Mouse (Mus musculus) midbrain, embryonic 13.5 days (tissue): ENCODE data around the gene Cbr2. TPM values are rescaled to one million over a fixed set of nuclear protein-coding genes. Genes with fewer than 3 reads are reported as not detected.

ENCODE experiments used
- ATAC-seq: fragments of 200-750 bp; cut with Nextera tagmentation; 2 replicates; pipeline ENCODE4 v1.8.0; 2017; ENCODE audit warnings: mild to moderate bottlenecking, moderate TSS enrichment, moderate library complexity
- H3K27ac ChIP-seq: fragments of 300-500 bp; sonication (generic); 2 replicates; pipeline ENCODE4 v1.5.1; 2015; ENCODE audit warnings: inconsistent platforms, mild to moderate bottlenecking, moderate library complexity
- H3K27me3 ChIP-seq: fragments of 300-500 bp; sonication (generic); 2 replicates; pipeline ENCODE4 v1.6.1; 2015; ENCODE audit warnings: mild to moderate bottlenecking, inconsistent platforms
- H3K36me3 ChIP-seq: fragments of 300-500 bp; sonication (generic); 2 replicates; pipeline ENCODE4 v1.6.1; 2015; ENCODE audit warnings: mild to moderate bottlenecking, inconsistent platforms
- H3K4me1 ChIP-seq: fragments of 300-500 bp; sonication (generic); replicated peaks from 2 replicates; pipeline ENCODE4 v1.6.1; 2015; ENCODE audit warnings: inconsistent platforms
- H3K4me2 ChIP-seq: fragments of 300-500 bp; sonication (generic); replicated peaks from 2 replicates; pipeline ENCODE4 v1.6.1; 2015; ENCODE audit warnings: moderate library complexity, mild to moderate bottlenecking, inconsistent platforms
- H3K4me3 ChIP-seq: fragments of 300-500 bp; sonication (generic); replicated peaks from 2 replicates; pipeline ENCODE4 v1.5.1; 2015; ENCODE audit warnings: mild to moderate bottlenecking, inconsistent platforms
- H3K9ac ChIP-seq: fragments of 300-500 bp; sonication (generic); replicated peaks from 2 replicates; pipeline ENCODE4 v1.6.1; 2015; ENCODE audit warnings: mild to moderate bottlenecking, inconsistent platforms
- H3K9me3 ChIP-seq: fragments of 300-500 bp; sonication (generic); 2 replicates; pipeline ENCODE4 v1.6.1; 2016; ENCODE audit warnings: mild to moderate bottlenecking, inconsistent platforms
- WGBS: fragments of 180-500 bp; shearing (Covaris S2); methylation state at CpG from one replicate; pipeline ENCODE4 v1.1.7; 2015; 5-methylcytosine and 5-hydroxymethylcytosine counted together
- polyA plus RNA-seq: library from polyadenylated mRNA; unstranded; fragments of >200 nt; fragmentation: Nextera tagmentation; extraction: Ambion mirVana; gene quantifications from 2 replicates; pipeline ENCODE4 v1.2.1, GENCODE M21; 2015

Gene Cbr2
- polyA plus RNA-seq, 1 experiment from 2014 or later = 0.38 TPM

- no peak for ATAC-seq
- no peak overlapping the region for H3K4me2 ChIP-seq
- 0 out of 2 replicates have a peak overlapping the region, but pooled peaks have one; percentile 10 for H3K9ac ChIP-seq
- no peaks in the 10 kb centered on the region for H3K9me3 ChIP-seq
- H3K4me1 ChIP-seq = peaks cover 35% of the 10 kb centered on the region
- no peak overlapping the region for H3K27ac ChIP-seq
- peaks cover 12% of the 10 kb centered on the region; the same call in 1 of the 2 replicates for H3K27me3 ChIP-seq
- 88% methylated on average over 9 of the region's 9 CpGs for WGBS
- peaks cover 40% of the 10 kb centered on the region for H3K36me3 ChIP-seq
- no peak overlapping the region for H3K4me3 ChIP-seq
Observed at GRCm38 (mm10) chr11:120719242-120719641, 12.7 kb downstream of the Cbr2 start.

- peaks cover 29% of the 10 kb centered on the region for H3K4me1 ChIP-seq
- H3K9ac ChIP-seq = 0 out of 2 replicates have a peak overlapping the region, but pooled peaks have one; percentile 1
Observed at GRCm38 (mm10) chr11:120715131-120715530, 16.8 kb downstream of the Cbr2 start.

GRCm38 (mm10) chr11:120714546-120714945, 17.4 kb downstream of the Cbr2 start:
- Histone ChIP-seq H3K9me3 (no peaks in the 10 kb centered on the region), H3K4me3 (peak overlapping the region; percentile 61), H3K27ac (no peak overlapping the region), H3K36me3 (peaks cover 58% of the 10 kb centered on the region), H3K4me1 (peaks cover 29% of the 10 kb centered on the region), H3K9ac (peak overlapping the region; percentile 70), H3K27me3 (no peaks in the 10 kb centered on the region), H3K4me2 (peak overlapping the region; percentile 99)
- ATAC-seq = no peak
- WGBS = 58% methylated on average over 10 of the region's 10 CpGs

More at GRCm38 (mm10) chr11:120715131-120715530, 16.8 kb downstream of the Cbr2 start:
- no peaks in the 10 kb centered on the region for H3K9me3 ChIP-seq
- ATAC-seq = no peak
- no peak overlapping the region for H3K27ac ChIP-seq
- peaks cover 55% of the 10 kb centered on the region for H3K36me3 ChIP-seq
- H3K27me3 ChIP-seq = no peaks in the 10 kb centered on the region
- peak overlapping the region; percentile 99; the same call in 1 of the 2 replicates for H3K4me2 ChIP-seq
- 90% methylated on average over 9 of the region's 9 CpGs for WGBS
- H3K4me3 ChIP-seq = peak overlapping the region; percentile 61; the same call in 1 of the 2 replicates

- Histone ChIP-seq H3K27me3 (no peaks in the 10 kb centered on the region), H3K9ac (peak within 1 kb of the TSS; percentile 78), H3K4me1 (peaks cover 29% of the 10 kb centered on the region), H3K36me3 (peaks cover 59% of the 10 kb centered on the region), H3K27ac (peak within 1 kb of the TSS; percentile 81), H3K4me3 (peak within 1 kb of the TSS; percentile 61), H3K4me2 (peak within 1 kb of the TSS; percentile 99), H3K9me3 (no peaks in the 10 kb centered on the region)
- 2% methylated on average over 53 of the region's 53 CpGs for WGBS
- ATAC-seq = peak; percentile 98
Observed at GRCm38 (mm10) chr11:120713580-120714518, 18.1 kb downstream of the Cbr2 start, which contains the start of the genes Cenpx and Lrrc45. Gene Cenpx, minus strand, starts transcription at chr11:120713738. Gene Lrrc45, plus strand, starts transcription at chr11:120713925.

GRCm38 (mm10) chr11:120712771-120713568, 18.9 kb downstream of the Cbr2 start:
- Histone ChIP-seq H3K27me3 (no peaks in the 10 kb centered on the region), H3K4me2 (peak overlapping the region; percentile 99), H3K36me3 (peaks cover 54% of the 10 kb centered on the region), H3K9ac (peak overlapping the region; percentile 78), H3K4me1 (peaks cover 29% of the 10 kb centered on the region), H3K27ac (peak overlapping the region; percentile 81), H3K4me3 (peak overlapping the region; percentile 61), H3K9me3 (no peaks in the 10 kb centered on the region)
- peak; percentile 25 for ATAC-seq
- under 1% methylated on average over 38 of the region's 38 CpGs for WGBS

- Histone ChIP-seq H3K4me2 (peak overlapping the region; percentile 99), H3K4me1 (peaks cover 38% of the 10 kb centered on the region), H3K27ac (no peak overlapping the region), H3K27me3 (no peaks in the 10 kb centered on the region), H3K4me3 (0 out of 2 replicates have a peak overlapping the region, but pooled peaks have one; percentile 61), H3K9me3 (no peaks in the 10 kb centered on the region), H3K9ac (peak overlapping the region; percentile 78), H3K36me3 (peaks cover 45% of the 10 kb centered on the region)
- ATAC-seq = no peak
- 74% methylated on average over 8 of the region's 8 CpGs for WGBS
Observed at GRCm38 (mm10) chr11:120711980-120712604, 19.8 kb downstream of the Cbr2 start.

GRCm38 (mm10) chr11:120710672-120711071, 21.2 kb downstream of the Cbr2 start:
- WGBS = 86% methylated on average over 5 of the region's 5 CpGs
- H3K27me3 ChIP-seq = no peaks in the 10 kb centered on the region
- no peak overlapping the region for H3K4me2 ChIP-seq
- peaks cover 34% of the 10 kb centered on the region for H3K36me3 ChIP-seq
- H3K9ac ChIP-seq = no peak overlapping the region
- no peak overlapping the region for H3K27ac ChIP-seq
- H3K9me3 ChIP-seq = no peaks in the 10 kb centered on the region
- ATAC-seq = no peak
- H3K4me1 ChIP-seq = peaks cover 50% of the 10 kb centered on the region
- H3K4me3 ChIP-seq = no peak overlapping the region

GRCm38 (mm10) chr11:120709551-120709950, 22.4 kb downstream of the Cbr2 start:
- Histone ChIP-seq H3K36me3 (peaks cover 31% of the 10 kb centered on the region), H3K9ac (no peak overlapping the region; the same call in 1 of the 2 replicates), H3K4me3 (no peak overlapping the region), H3K27ac (no peak overlapping the region), H3K9me3 (no peaks in the 10 kb centered on the region), H3K27me3 (no peaks in the 10 kb centered on the region), H3K4me1 (peaks cover 52% of the 10 kb centered on the region), H3K4me2 (no peak overlapping the region)
- no peak for ATAC-seq
- WGBS = 85% methylated on average over 2 of the region's 2 CpGs

- peaks cover 36% of the 10 kb centered on the region for H3K36me3 ChIP-seq
- H3K9me3 ChIP-seq = no peaks in the 10 kb centered on the region
- H3K27ac ChIP-seq = peak overlapping the region; percentile 57; the same call in 1 of the 2 replicates
- no peak overlapping the region for H3K9ac ChIP-seq
- H3K4me2 ChIP-seq = no peak overlapping the region
- no peak for ATAC-seq
- peaks cover 53% of the 10 kb centered on the region for H3K4me1 ChIP-seq
- H3K4me3 ChIP-seq = no peak overlapping the region
- 35% methylated on average over 5 of the region's 5 CpGs for WGBS
- no peaks in the 10 kb centered on the region for H3K27me3 ChIP-seq
Observed at GRCm38 (mm10) chr11:120707969-120708368, 23.9 kb downstream of the Cbr2 start.

- ATAC-seq = peak; percentile 39; the same call in 1 of the 2 replicates
- 5% methylated on average over 12 of the region's 12 CpGs for WGBS
- Histone ChIP-seq H3K36me3 (peaks cover 41% of the 10 kb centered on the region), H3K4me3 (no peak overlapping the region), H3K4me1 (peaks cover 46% of the 10 kb centered on the region), H3K4me2 (0 out of 2 replicates have a peak overlapping the region, but pooled peaks have one; percentile 9), H3K27ac (peak overlapping the region; percentile 67), H3K9ac (peak overlapping the region; percentile 36), H3K9me3 (no peaks in the 10 kb centered on the region), H3K27me3 (no peaks in the 10 kb centered on the region)
Observed at GRCm38 (mm10) chr11:120707225-120707624, 24.7 kb downstream of the Cbr2 start.

- H3K4me3 ChIP-seq = no peak overlapping the region
- peaks cover 45% of the 10 kb centered on the region for H3K4me1 ChIP-seq
Observed at GRCm38 (mm10) chr11:120706120-120706519, 25.8 kb downstream of the Cbr2 start.

More at GRCm38 (mm10) chr11:120706120-120706519, 25.8 kb downstream of the Cbr2 start:
- peaks cover 45% of the 10 kb centered on the region for H3K36me3 ChIP-seq
- no peak for ATAC-seq
- H3K4me2 ChIP-seq = no peak overlapping the region
- peak overlapping the region; percentile 67; the same call in 1 of the 2 replicates for H3K27ac ChIP-seq
- no peaks in the 10 kb centered on the region for H3K27me3 ChIP-seq
- WGBS = 58% methylated on average over 5 of the region's 5 CpGs
- H3K9ac ChIP-seq = no peak overlapping the region
- no peaks in the 10 kb centered on the region for H3K9me3 ChIP-seq
